Mouse (Mus musculus) cerebellum, adult 2 months (tissue): ENCODE measurements around the gene Rps21. TPM values are rescaled to one million over a fixed set of nuclear protein-coding genes. Genes with fewer than 3 reads are reported as not detected.
"Not testable (repeated sequence)": the region's sequence is repeated elsewhere in the genome, so short reads cannot be mapped to it uniquely, and the experiment has no call there.

Experiments used
- DNase-seq, 2 experiments: peaks; one replicate each; pipeline ENCODE4 v3.0.0; 2021
- H3K27ac ChIP-seq: fragments of 200-500 bp; 2 replicates; pipeline ENCODE4 v1.5.1; 2012; ENCODE audit warnings: low read length, control low read depth, inconsistent platforms; ENCODE audit not compliant: insufficient read depth
- H3K27me3 ChIP-seq: fragments of 200-500 bp; 2 replicates; pipeline ENCODE4 v1.6.1; 2012; ENCODE audit warnings: inconsistent platforms, mild to moderate bottlenecking, low read length, moderate library complexity; ENCODE audit not compliant: control insufficient read depth, insufficient read depth
- H3K4me1 ChIP-seq: fragments of 200-500 bp; 2 replicates; pipeline ENCODE4 v1.6.1; 2011; ENCODE audit warnings: low read length; ENCODE audit not compliant: control insufficient read depth, insufficient read depth
- H3K4me3 ChIP-seq: fragments of 200-500 bp; replicated peaks from 2 replicates; pipeline ENCODE3; 2011; ENCODE audit warnings: mild to moderate bottlenecking, low read depth, low read length, control low read depth; ENCODE audit not compliant: insufficient read depth
- CTCF ChIP-seq: fragments of 200-500 bp; IDR thresholded peaks from 2 replicates; pipeline ENCODE4 v1.5.1; 2011; ENCODE audit warnings: low read depth, mild to moderate bottlenecking, control low read depth, low read length, moderate library complexity, borderline replicate concordance; ENCODE audit not compliant: insufficient read depth
- POLR2A ChIP-seq: fragments of 200-500 bp; IDR thresholded peaks from 2 replicates; pipeline ENCODE4 v1.6.1; 2011; ENCODE audit warnings: low read length, control low read depth, borderline replicate concordance; ENCODE audit not compliant: insufficient read depth
- WGBS: fragments of 180-500 bp; shearing (Covaris S2); methylation state at CpG from one replicate; pipeline ENCODE4 v1.1.7; 2018; 5-methylcytosine and 5-hydroxymethylcytosine counted together
- polyA plus RNA-seq: library from polyadenylated mRNA; depleted of rRNA; stranded (reverse); fragments of >200 nt; gene quantifications from 2 replicates; pipeline ENCODE4 v1.2.3, GENCODE M21; 2012

The Rps21 gene
- polyA plus RNA-seq, 1 experiment: 1,776 TPM

- 53% methylated on average over 11 of the region's 11 CpGs for WGBS
- no peak overlapping the region for H3K27ac ChIP-seq
- TF ChIP-seq CTCF: no peak
- no peak for TF ChIP-seq POLR2A
- DNase-seq: no peak
- H3K4me3 ChIP-seq: peak overlapping the region; percentile 58
- H3K27me3 ChIP-seq: no peaks in the 10 kb centered on the region
- peaks cover 25% of the 10 kb centered on the region for H3K4me1 ChIP-seq
Observed at GRCm38 (mm10) chr2:180257963-180258865, 1.0 kb downstream of the Rps21 start.

- H3K4me1 ChIP-seq: peaks cover 25% of the 10 kb centered on the region
- H3K27me3 ChIP-seq, H3K27ac ChIP-seq, DNase-seq, H3K4me3 ChIP-seq: not testable (repeated sequence)
- 68% methylated on average over 10 of the region's 10 CpGs for WGBS
Observed at GRCm38 (mm10) chr2:180258951-180259484, 1.8 kb downstream of the Rps21 start.

- not testable (repeated sequence) for H3K27ac ChIP-seq, H3K4me3 ChIP-seq
- WGBS: 52% methylated on average over 17 of the region's 17 CpGs
Observed at GRCm38 (mm10) chr2:180259826-180260609, 2.8 kb downstream of the Rps21 start.

GRCm38 (mm10) chr2:180260610-180261480 is 3.7 kb downstream of the Rps21 start:
- no peak for DNase-seq
- Histone ChIP-seq H3K27ac (no peak overlapping the region), H3K27me3 (no peaks in the 10 kb centered on the region), H3K4me1 (peaks cover 25% of the 10 kb centered on the region), H3K4me3 (no peak overlapping the region)
- 53% methylated on average over 8 of the region's 8 CpGs for WGBS
- TF ChIP-seq CTCF (no peak), POLR2A (no peak)

More at GRCm38 (mm10) chr2:180259826-180260609, 2.8 kb downstream of the Rps21 start:
- peaks cover 25% of the 10 kb centered on the region for H3K4me1 ChIP-seq
- H3K27me3 ChIP-seq, DNase-seq: not testable (repeated sequence)

DNA sequence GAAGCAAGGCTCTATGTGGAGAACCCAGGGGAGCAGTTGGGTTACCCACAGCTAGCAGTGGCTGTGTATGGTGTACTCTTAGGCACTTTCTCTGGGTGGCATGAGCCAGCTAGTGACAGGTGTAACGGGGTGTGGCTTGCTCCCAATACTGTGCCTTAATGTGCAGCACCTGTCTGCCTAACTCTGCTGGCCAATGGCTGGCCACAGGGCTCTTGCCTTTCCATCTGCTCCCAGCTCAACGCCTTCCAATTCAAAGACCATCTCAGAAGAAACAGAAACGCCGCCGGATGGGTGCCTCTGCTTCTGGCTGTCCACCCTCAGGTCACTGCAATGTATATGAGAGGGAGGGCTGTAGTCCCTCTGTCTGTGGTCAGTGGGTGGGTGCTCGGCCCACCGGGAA is 4.7 kb downstream of the Rps21 start:
- Histone ChIP-seq H3K4me3 (no peak overlapping the region), H3K27ac (peak overlapping the region; percentile 65), H3K4me1 (peaks cover 20% of the 10 kb centered on the region), H3K27me3 (no peaks in the 10 kb centered on the region)
- TF ChIP-seq POLR2A: no peak
- TF ChIP-seq CTCF: no peak
- whole genome bisulfite sequencing: 32% methylated on average over 7 of the region's 7 CpGs
- no peak for DNase-seq

DNA sequence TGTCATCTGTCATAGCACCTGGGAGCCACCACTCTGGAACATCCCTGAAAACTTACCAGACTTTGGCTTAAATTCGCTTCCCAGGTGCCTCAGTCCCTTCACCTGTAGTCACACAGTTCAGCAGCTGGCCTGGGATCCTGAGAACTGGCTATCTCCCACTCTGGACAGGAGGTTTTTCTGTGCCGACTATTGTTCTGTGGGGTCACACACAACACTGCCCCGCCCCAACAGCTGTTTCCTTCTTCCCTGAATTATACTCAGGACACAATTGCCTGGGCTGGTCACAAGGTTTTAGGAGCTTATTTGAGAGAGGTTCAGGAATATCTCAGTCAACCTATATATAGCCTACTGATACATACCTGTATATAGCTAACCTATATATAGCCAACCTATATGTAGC is 5.3 kb downstream of the Rps21 start:
- DNase-seq: no peak
- WGBS: 64% methylated on average over 3 of the region's 3 CpGs
- Histone ChIP-seq H3K4me3 (no peak overlapping the region), H3K4me1 (peaks cover 20% of the 10 kb centered on the region), H3K27me3 (no peaks in the 10 kb centered on the region), H3K27ac (peak overlapping the region; percentile 65)
- no peak for TF ChIP-seq CTCF
- no peak for TF ChIP-seq POLR2A

- DNase-seq: no peak
- Histone ChIP-seq H3K4me3 (no peak overlapping the region), H3K4me1 (peaks cover 20% of the 10 kb centered on the region), H3K27me3 (no peaks in the 10 kb centered on the region), H3K27ac (no peak overlapping the region)
- WGBS: 64% methylated on average over 10 of the region's 10 CpGs
- no peak for TF ChIP-seq POLR2A
- TF ChIP-seq CTCF: no peak
Observed at GRCm38 (mm10) chr2:180262891-180263290, 5.7 kb downstream of the Rps21 start.
